Mouse (Mus musculus) macrophage (primary cell): ENCODE results near the gene Zbtb48. TPM values are rescaled to one million over a fixed set of nuclear protein-coding genes. Genes with fewer than 3 reads are reported as not detected.
A peak's percentile ranks its signal among the peaks of the same experiment; 100 is the strongest.
"Not testable (repeated sequence)": the region's sequence is repeated elsewhere in the genome, so short reads cannot be mapped to it uniquely, and the experiment has no call there.

Experiments
- H3K27ac ChIP-seq: fragments of 350-480 bp; formaldehyde crosslinking; 2 replicates; pipeline ENCODE4 v1.9.0; 2021
- H3K36me3 ChIP-seq: fragments of 350-480 bp; formaldehyde crosslinking; 2 replicates; pipeline ENCODE4 v1.9.0; 2021; ENCODE audit errors: inconsistent target
- H3K4me3 ChIP-seq: fragments of 350-480 bp; formaldehyde crosslinking; 2 replicates; pipeline ENCODE4 v1.9.0; 2021; ENCODE audit errors: inconsistent target
- H3K79me2 ChIP-seq: fragments of 350-480 bp; formaldehyde crosslinking; 2 replicates; pipeline ENCODE4 v1.9.0; 2021; ENCODE audit errors: inconsistent target
- WGBS: methylation state at CpG from one replicate; pipeline ENCODE4 v1.1.7; 2026; ENCODE audit warnings: inconsistent platforms; ENCODE audit not compliant: missing documents; 5-methylcytosine and 5-hydroxymethylcytosine counted together
- polyA plus RNA-seq: library from polyadenylated mRNA; stranded (reverse); fragments of 250-400 nt; gene quantifications from 3 replicates; pipeline ENCODE4 v1.2.4, GENCODE M21; 2018; ENCODE audit warnings: inconsistent platforms

The Zbtb48 gene
- polyA plus RNA-seq, 1 experiment from 2014 or later = 5.0 TPM

- Histone ChIP-seq H3K4me3 (peak overlapping the region; percentile 72), H3K79me2 (peaks cover 42% of the 10 kb centered on the region), H3K36me3 (peaks cover 27% of the 10 kb centered on the region; the same call in 1 of the 2 replicates), H3K27ac (no peak overlapping the region)
- WGBS = 3% methylated on average over 25 of the region's 25 CpGs
These were observed 12.4 kb upstream of the Zbtb48 start for GRCm38 (mm10) chr4:152039831-152040310.

- Histone ChIP-seq H3K36me3 (peaks cover 20% of the 10 kb centered on the region; the same call in 1 of the 2 replicates), H3K4me3 (peak within 1 kb of the TSS; percentile 72), H3K27ac (no peak within 1 kb of the TSS), H3K79me2 (peaks cover 42% of the 10 kb centered on the region)
- under 1% methylated on average over 85 of the region's 86 CpGs for WGBS
These were observed 11.7 kb upstream of the Zbtb48 start, which contains the start of gene Nol9 for GRCm38 (mm10) chr4:152038985-152039830. Gene Nol9 (plus strand): TSS chr4:152039321.

GRCm38 (mm10) chr4:152038225-152038984 lies 10.9 kb upstream of the Zbtb48 start, which contains the start of gene Tas1r1:
Gene Tas1r1 (minus strand): TSS chr4:152038568.
- 29% methylated on average over 10 of the region's 10 CpGs for WGBS
- Histone ChIP-seq H3K36me3 (peaks cover 15% of the 10 kb centered on the region; the same call in 1 of the 2 replicates), H3K4me3 (no peak within 1 kb of the TSS), H3K79me2 (peaks cover 39% of the 10 kb centered on the region), H3K27ac (no peak within 1 kb of the TSS)

GRCm38 (mm10) chr4:152036464-152036863 lies 9.0 kb upstream of the Zbtb48 start:
- not testable (repeated sequence) for H3K4me3 ChIP-seq, H3K27ac ChIP-seq, H3K36me3 ChIP-seq
- H3K79me2 ChIP-seq = peaks cover 19% of the 10 kb centered on the region
- WGBS = 95% methylated on average over 4 of the region's 6 CpGs

GRCm38 (mm10) chr4:152032922-152033321 lies 5.5 kb upstream of the Zbtb48 start:
- H3K4me3 ChIP-seq = no peak overlapping the region
- H3K36me3 ChIP-seq = no peaks in the 10 kb centered on the region
- no peaks in the 10 kb centered on the region for H3K79me2 ChIP-seq
- WGBS = 98% methylated on average over 9 of the region's 13 CpGs
- H3K27ac ChIP-seq = no peak overlapping the region

GRCm38 (mm10) chr4:152029997-152030396 lies 2.5 kb upstream of the Zbtb48 start:
- 69% methylated on average over 4 of the region's 4 CpGs for WGBS

GRCm38 (mm10) chr4:152029087-152029486 lies 1.6 kb upstream of the Zbtb48 start:
- 70% methylated on average over 5 of the region's 5 CpGs for WGBS
- H3K36me3 ChIP-seq = no peaks in the 10 kb centered on the region
- H3K27ac ChIP-seq = no peak overlapping the region
- H3K4me3 ChIP-seq = no peak overlapping the region
- peaks cover 28% of the 10 kb centered on the region; the same call in 1 of the 2 replicates for H3K79me2 ChIP-seq

More at GRCm38 (mm10) chr4:152029997-152030396, 2.5 kb upstream of the Zbtb48 start:
- H3K4me3 ChIP-seq = no peak overlapping the region
- H3K36me3 ChIP-seq = no peaks in the 10 kb centered on the region
- no peak overlapping the region for H3K27ac ChIP-seq
- H3K79me2 ChIP-seq = peaks cover 21% of the 10 kb centered on the region; the same call in 1 of the 2 replicates

GRCm38 (mm10) chr4:152028456-152028855 lies 985 bp upstream of the Zbtb48 start:
- Histone ChIP-seq H3K36me3 (no peaks in the 10 kb centered on the region), H3K4me3 (no peak overlapping the region), H3K27ac (no peak overlapping the region), H3K79me2 (peaks cover 30% of the 10 kb centered on the region; the same call in 1 of the 2 replicates)
- WGBS = 84% methylated on average over 11 of the region's 15 CpGs

- 3% methylated on average over 41 of the region's 41 CpGs for WGBS
- peaks cover under 1% of the 10 kb centered on the region; the same call in 1 of the 2 replicates for H3K36me3 ChIP-seq
- H3K4me3 ChIP-seq = peak overlapping the region; percentile 71
- peaks cover 32% of the 10 kb centered on the region; the same call in 1 of the 2 replicates for H3K79me2 ChIP-seq
- peak overlapping the region; percentile 10; the same call in 1 of the 2 replicates for H3K27ac ChIP-seq
These were observed 541 bp downstream of the Zbtb48 start for GRCm38 (mm10) chr4:152026751-152027508.

GRCm38 (mm10) chr4:152024525-152024924 lies 2.9 kb downstream of the Zbtb48 start:
- Histone ChIP-seq H3K4me3 (no peak overlapping the region), H3K36me3 (peaks cover 25% of the 10 kb centered on the region)

GRCm38 (mm10) chr4:152022506-152022905 lies 5.0 kb downstream of the Zbtb48 start:
- Histone ChIP-seq H3K36me3 (peaks cover 33% of the 10 kb centered on the region), H3K27ac (no peak overlapping the region), H3K79me2 (peaks cover 32% of the 10 kb centered on the region; the same call in 1 of the 2 replicates), H3K4me3 (no peak overlapping the region)
- WGBS = 89% methylated on average over 8 of the region's 8 CpGs

More at GRCm38 (mm10) chr4:152024525-152024924, 2.9 kb downstream of the Zbtb48 start:
- H3K79me2 ChIP-seq = peaks cover 32% of the 10 kb centered on the region; the same call in 1 of the 2 replicates
- no peak overlapping the region for H3K27ac ChIP-seq
- WGBS = 94% methylated on average over 11 of the region's 11 CpGs

GRCm38 (mm10) chr4:152021568-152022097 lies 5.8 kb downstream of the Zbtb48 start:
- Histone ChIP-seq H3K27ac (no peak overlapping the region), H3K4me3 (no peak overlapping the region), H3K79me2 (peaks cover 28% of the 10 kb centered on the region; the same call in 1 of the 2 replicates), H3K36me3 (peaks cover 33% of the 10 kb centered on the region)
- 91% methylated on average over 11 of the region's 12 CpGs for WGBS

- no peak overlapping the region for H3K4me3 ChIP-seq
- H3K27ac ChIP-seq = no peak overlapping the region
- peaks cover 12% of the 10 kb centered on the region; the same call in 1 of the 2 replicates for H3K79me2 ChIP-seq
- peaks cover 43% of the 10 kb centered on the region for H3K36me3 ChIP-seq
- 94% methylated on average over 21 of the region's 21 CpGs for WGBS
These were observed 7.4 kb downstream of the Zbtb48 start for GRCm38 (mm10) chr4:152020024-152020423.
